Mouse (Mus musculus): ENCODE data around the gene Dbi.

DNA sequence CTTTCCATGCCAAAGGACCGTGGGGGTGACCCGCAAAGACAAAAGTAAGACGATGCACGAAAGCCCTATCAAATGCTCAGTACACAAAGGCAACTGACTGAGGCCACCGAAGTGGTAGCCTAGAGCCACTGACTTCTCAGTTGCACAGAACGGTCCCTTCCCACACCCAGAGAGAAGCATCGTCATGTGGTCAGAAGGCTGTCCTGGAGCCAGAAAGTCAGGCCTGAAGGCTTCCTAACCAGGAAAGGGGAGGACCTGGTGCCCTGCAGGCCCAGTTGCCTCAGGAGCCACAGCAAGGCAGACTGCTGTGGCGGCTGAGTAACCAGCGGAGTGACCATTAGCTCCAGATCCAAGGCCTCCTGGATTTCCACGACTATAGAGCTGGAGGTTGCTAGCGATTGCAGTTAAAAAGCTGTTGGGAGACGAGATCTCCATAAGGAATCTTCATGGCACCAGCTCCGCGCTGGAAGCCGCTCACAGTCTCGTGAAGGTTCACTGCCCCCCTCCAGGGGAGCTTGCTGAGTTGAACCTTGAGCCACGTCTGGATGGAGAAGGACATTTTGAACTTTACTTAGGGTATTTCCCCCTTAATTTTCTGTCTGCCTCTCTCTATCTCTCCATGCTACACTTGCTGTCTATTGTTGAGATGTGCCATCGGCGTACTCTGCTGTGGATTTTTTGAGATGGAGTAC, 11.0 kb downstream of the Dbi start:
- TF ChIP-seq CTCF (IDR thresholded peaks at IDR 0.05; ENCODE audit: control insufficient read depth, insufficient read depth, low read length) (no peak), POLR2A (IDR thresholded peaks at IDR 0.05; ENCODE audit: borderline replicate concordance, control insufficient read depth, low read depth, low read length) (no peak)
